Mouse (Mus musculus) forebrain, embryonic 11.5 days (tissue): ENCODE measurements around the gene Was. TPM values are rescaled to one million over a fixed set of nuclear protein-coding genes. Genes with fewer than 3 reads are reported as not detected.
"Not testable (repeated sequence)": the region's sequence is repeated elsewhere in the genome, so short reads cannot be mapped to it uniquely, and the experiment has no call there.

ENCODE experiments used
- ATAC-seq: fragments of 200-750 bp; cut with Nextera tagmentation; replicated peaks from 2 replicates; pipeline ENCODE4 v1.8.0; 2017; ENCODE audit warnings: moderate TSS enrichment; ENCODE audit not compliant: low FRiP score
- DNase-seq: peaks from one replicate; pipeline ENCODE4 v3.0.0-alpha.2; 2017; ENCODE audit warnings: low spot score
- H3K27ac ChIP-seq: fragments of 300-500 bp; sonication (generic); 2 replicates; pipeline ENCODE4 v1.5.1; 2014; ENCODE audit warnings: low read depth, low read length
- H3K27me3 ChIP-seq: fragments of 300-500 bp; sonication (generic); 2 replicates; pipeline ENCODE4 v1.6.1; 2014; ENCODE audit warnings: mild to moderate bottlenecking, low read length, mixed read lengths; ENCODE audit not compliant: control insufficient read depth, insufficient read depth
- H3K36me3 ChIP-seq: fragments of 300-500 bp; sonication (generic); 2 replicates; pipeline ENCODE4 v1.6.1; 2014; ENCODE audit warnings: mild to moderate bottlenecking, low read length, moderate library complexity, mixed read lengths; ENCODE audit not compliant: control insufficient read depth, insufficient read depth
- H3K4me1 ChIP-seq: fragments of 300-500 bp; sonication (generic); replicated peaks from 2 replicates; pipeline ENCODE4 v1.6.1; 2014; ENCODE audit warnings: low read length, mixed read lengths; ENCODE audit not compliant: control insufficient read depth, insufficient read depth
- H3K4me2 ChIP-seq: fragments of 300-500 bp; sonication (generic); 2 replicates; pipeline ENCODE4 v1.6.1; 2014; ENCODE audit warnings: low read depth, mild to moderate bottlenecking, low read length, moderate library complexity, mixed read lengths; ENCODE audit not compliant: severe bottlenecking
- H3K4me3 ChIP-seq: fragments of 300-500 bp; sonication (generic); 2 replicates; pipeline ENCODE4 v1.5.1; 2014; ENCODE audit warnings: low read depth, low read length
- H3K9ac ChIP-seq: fragments of 300-500 bp; sonication (generic); 2 replicates; pipeline ENCODE4 v1.6.1; 2014; ENCODE audit warnings: low read length
- H3K9me3 ChIP-seq: fragments of 300-500 bp; sonication (generic); 2 replicates; pipeline ENCODE4 v1.6.1; 2016; ENCODE audit warnings: low read length, mixed read lengths; ENCODE audit not compliant: control insufficient read depth
- WGBS: fragments of 180-500 bp; shearing (Covaris S2); extraction: QIAGEN DNeasy Blood & Tissue Kit; methylation state at CpG from one replicate; pipeline ENCODE4 v1.1.7; 2014; 5-methylcytosine and 5-hydroxymethylcytosine counted together
- polyA plus RNA-seq: library from polyadenylated mRNA; unstranded; fragments of >200 nt; fragmentation: Nextera tagmentation; extraction: Ambion mirVana; gene quantifications from 2 replicates; pipeline ENCODE4 v1.2.1, GENCODE M21; 2014

Gene Was
- polyA plus RNA-seq, 1 experiment from 2014 or later = 0.51 TPM

GRCm38 (mm10) chrX:8051044-8051781 lies 39.1 kb downstream of the Was start:
- not testable (repeated sequence) for H3K4me2 ChIP-seq, ATAC-seq, H3K9ac ChIP-seq, H3K36me3 ChIP-seq, DNase-seq, H3K4me3 ChIP-seq, H3K27ac ChIP-seq, H3K27me3 ChIP-seq, H3K9me3 ChIP-seq, H3K4me1 ChIP-seq
- WGBS = 90% methylated on average over 8 of the region's 8 CpGs

- no peaks in the 10 kb centered on the region for H3K4me1 ChIP-seq
- no peak overlapping the region for H3K4me3 ChIP-seq
- 69% methylated on average over 1 of the region's 1 CpGs for whole genome bisulfite sequencing
- no peak overlapping the region for H3K9ac ChIP-seq
- no peak overlapping the region for H3K4me2 ChIP-seq
- H3K9me3 ChIP-seq = no peaks in the 10 kb centered on the region
- DNase-seq = no peak
- no peaks in the 10 kb centered on the region for H3K36me3 ChIP-seq
- H3K27ac ChIP-seq = no peak overlapping the region
- H3K27me3 ChIP-seq = no peaks in the 10 kb centered on the region
- ATAC-seq = no peak
Measured at GRCm38 (mm10) chrX:8033009-8033408, 57.3 kb downstream of the Was start.

Other genes with a start within 250 kb of the Was start
- gene Otud5, start 249.1 kb downstream of the Was start, polyA plus RNA-seq = 37.3 and 37.6 TPM in 2 replicates
- gene Pim2, start 212.2 kb downstream of the Was start, polyA plus RNA-seq = 10.7 TPM in 2 replicates
- 10.9 and 12.6 TPM in 2 replicates for gene Slc35a2, start 206.5 kb downstream of the Was start, polyA plus RNA-seq
- gene Pqbp1, start 191.2 kb downstream of the Was start, polyA plus RNA-seq = 141 and 144 TPM in 2 replicates
- gene Timm17b, start 191.1 kb downstream of the Was start, polyA plus RNA-seq = 161 and 188 TPM in 2 replicates
- not detected in 2 replicates for gene Gm10491, start 182.7 kb downstream of the Was start, polyA plus RNA-seq
- not detected in 2 replicates for gene Gm10490, start 181.0 kb downstream of the Was start, polyA plus RNA-seq
- gene Pcsk1n, start 170.7 kb downstream of the Was start, polyA plus RNA-seq = 18.0 and 23.4 TPM in 2 replicates
- gene Eras, start 161.9 kb downstream of the Was start, polyA plus RNA-seq = not detected in 2 replicates
- gene Hdac6, start 142.6 kb downstream of the Was start, polyA plus RNA-seq = 69.4 and 80.0 TPM in 2 replicates
- 5.4 and 5.6 TPM in 2 replicates for gene Gata1, start 112.4 kb downstream of the Was start, polyA plus RNA-seq
- gene Glod5, start 72.0 kb downstream of the Was start, polyA plus RNA-seq = not detected in 2 replicates
- gene Suv39h1, start 15.7 kb downstream of the Was start, polyA plus RNA-seq = 96.1 and 99.7 TPM in 2 replicates
- gene Wdr13, start 42.4 kb upstream of the Was start, polyA plus RNA-seq = 26.6 and 27.4 TPM in 2 replicates
- 466 and 494 TPM in 2 replicates for gene Rbm3, start 55.4 kb upstream of the Was start, polyA plus RNA-seq
- gene Tbc1d25, start 85.7 kb upstream of the Was start, polyA plus RNA-seq = 13.5 and 13.9 TPM in 2 replicates
- 24.5 and 25.2 TPM in 2 replicates for gene Ebp, start 103.0 kb upstream of the Was start, polyA plus RNA-seq
- 13.6 and 14.5 TPM in 2 replicates for gene Porcn, start 116.0 kb upstream of the Was start, polyA plus RNA-seq
- gene Ftsj1, start 161.9 kb upstream of the Was start, polyA plus RNA-seq = 40.4 and 47.1 TPM in 2 replicates
- 5.4 and 6.1 TPM in 2 replicates for gene Slc38a5, start 180.6 kb upstream of the Was start, polyA plus RNA-seq
- gene Ssxb10, start 236.9 kb upstream of the Was start, polyA plus RNA-seq = not detected in 2 replicates